Mouse (Mus musculus) heart, embryonic 13.5 days (tissue): ENCODE measurements around the gene Tub. TPM values are rescaled to one million over a fixed set of nuclear protein-coding genes. Genes with fewer than 3 reads are reported as not detected.
A peak's percentile ranks its signal among the peaks of the same experiment; 100 is the strongest.

ENCODE experiments used
- ATAC-seq: fragments of 200-750 bp; cut with Nextera tagmentation; 2 replicates; pipeline ENCODE4 v1.8.0; 2017; ENCODE audit warnings: moderate TSS enrichment; ENCODE audit not compliant: insufficient number of reproducible peaks, low FRiP score, low TSS enrichment; ENCODE audit errors: extremely low read depth
- H3K27ac ChIP-seq: fragments of 300-500 bp; sonication (generic); replicated peaks from 2 replicates; pipeline ENCODE4 v1.5.1; 2015; ENCODE audit warnings: moderate library complexity, mild to moderate bottlenecking, inconsistent platforms
- H3K27me3 ChIP-seq: fragments of 300-500 bp; sonication (generic); replicated peaks from 2 replicates; pipeline ENCODE4 v1.6.1; 2015; ENCODE audit warnings: mild to moderate bottlenecking, inconsistent platforms
- H3K36me3 ChIP-seq: fragments of 300-500 bp; sonication (generic); 2 replicates; pipeline ENCODE4 v1.6.1; 2015; ENCODE audit warnings: mild to moderate bottlenecking, inconsistent platforms
- H3K4me1 ChIP-seq: fragments of 300-500 bp; sonication (generic); 2 replicates; pipeline ENCODE4 v1.6.1; 2015; ENCODE audit warnings: inconsistent platforms
- H3K4me2 ChIP-seq: fragments of 300-500 bp; sonication (generic); 2 replicates; pipeline ENCODE4 v1.6.1; 2015; ENCODE audit warnings: inconsistent platforms, mild to moderate bottlenecking, moderate library complexity
- H3K4me3 ChIP-seq: fragments of 300-500 bp; sonication (generic); 2 replicates; pipeline ENCODE4 v1.5.1; 2015; ENCODE audit warnings: moderate library complexity, mild to moderate bottlenecking, inconsistent platforms
- H3K9ac ChIP-seq: fragments of 300-500 bp; sonication (generic); 2 replicates; pipeline ENCODE4 v1.6.1; 2015; ENCODE audit warnings: inconsistent platforms, mild to moderate bottlenecking, moderate library complexity
- H3K9me3 ChIP-seq: fragments of 300-500 bp; sonication (generic); 2 replicates; pipeline ENCODE4 v1.6.1; 2016; ENCODE audit warnings: inconsistent platforms
- whole genome bisulfite sequencing: fragments of 180-500 bp; shearing (Covaris S2); methylation state at CpG from one replicate; pipeline ENCODE4 v1.1.7; 2015; ENCODE audit warnings: mixed read lengths; 5-methylcytosine and 5-hydroxymethylcytosine counted together
- polyA plus RNA-seq: library from polyadenylated mRNA; unstranded; fragments of >200 nt; fragmentation: Nextera tagmentation; extraction: Ambion mirVana; gene quantifications from 2 replicates; pipeline ENCODE4 v1.2.1, GENCODE M21; 2015

Tub gene
- 0.62 and 0.78 TPM in 2 replicates for polyA plus RNA-seq

- WGBS, result 2% methylated on average over 39 of the region's 44 CpGs
- Histone ChIP-seq H3K36me3 (peaks cover 10% of the 10 kb centered on the region), H3K4me1 (peaks cover 13% of the 10 kb centered on the region), H3K27ac (no peak within 1 kb of the TSS), H3K4me3 (peak within 1 kb of the TSS; percentile 55), H3K9ac (peak within 1 kb of the TSS; percentile 63), H3K4me2 (peak within 1 kb of the TSS; percentile 78), H3K9me3 (no peaks in the 10 kb centered on the region), H3K27me3 (peaks cover 65% of the 10 kb centered on the region)
- ATAC-seq, result no peak
Observed at GRCm38 (mm10) chr7:108950312-108950761, at the start of gene Tub. Gene Tub (plus strand): TSS chr7:108950338.

- Histone ChIP-seq H3K4me2 (no peak overlapping the region), H3K9me3 (no peaks in the 10 kb centered on the region), H3K9ac (no peak overlapping the region), H3K4me1 (no peaks in the 10 kb centered on the region), H3K4me3 (no peak overlapping the region), H3K27me3 (no peaks in the 10 kb centered on the region), H3K27ac (no peak overlapping the region), H3K36me3 (no peaks in the 10 kb centered on the region)
- no peak for ATAC-seq
- WGBS, result 64% methylated on average over 2 of the region's 2 CpGs
Observed at GRCm38 (mm10) chr7:108903969-108904368, 46.2 kb upstream of the Tub start.

- no peak overlapping the region for H3K4me2 ChIP-seq
- H3K4me1 ChIP-seq, result peaks cover 7% of the 10 kb centered on the region; the same call in 1 of the 2 replicates
- H3K4me3 ChIP-seq, result no peak overlapping the region
- no peak for ATAC-seq
- no peak overlapping the region for H3K9ac ChIP-seq
- H3K27me3 ChIP-seq, result no peaks in the 10 kb centered on the region
- H3K9me3 ChIP-seq, result no peaks in the 10 kb centered on the region
- 60% methylated on average over 4 of the region's 4 CpGs for WGBS
- no peak overlapping the region for H3K27ac ChIP-seq
- peaks cover 9% of the 10 kb centered on the region; the same call in 1 of the 2 replicates for H3K36me3 ChIP-seq
Observed at GRCm38 (mm10) chr7:108927043-108927442, 23.1 kb upstream of the Tub start.

- Histone ChIP-seq H3K9ac (no peak overlapping the region; the same call in 1 of the 2 replicates), H3K4me1 (peaks cover 7% of the 10 kb centered on the region; the same call in 1 of the 2 replicates), H3K4me2 (peak overlapping the region; percentile 60), H3K27ac (no peak overlapping the region), H3K27me3 (no peaks in the 10 kb centered on the region), H3K4me3 (peak overlapping the region; percentile 44; the same call in 1 of the 2 replicates), H3K9me3 (no peaks in the 10 kb centered on the region), H3K36me3 (peaks cover 9% of the 10 kb centered on the region; the same call in 1 of the 2 replicates)
- 61% methylated on average over 11 of the region's 11 CpGs for WGBS
- no peak for ATAC-seq
Observed at GRCm38 (mm10) chr7:108928280-108929188, 21.6 kb upstream of the Tub start.

GRCm38 (mm10) chr7:108929726-108930393 lies 20.3 kb upstream of the Tub start, which contains the start of gene Nlrp10:
Gene Nlrp10 (minus strand): TSS chr7:108930178.
- H3K4me3 ChIP-seq, result peak within 1 kb of the TSS; percentile 44
- peak within 1 kb of the TSS; percentile 71 for H3K9ac ChIP-seq
- H3K4me2 ChIP-seq, result peak within 1 kb of the TSS; percentile 60
- peaks cover 8% of the 10 kb centered on the region; the same call in 1 of the 2 replicates for H3K36me3 ChIP-seq
- H3K27me3 ChIP-seq, result no peaks in the 10 kb centered on the region
- 39% methylated on average over 6 of the region's 6 CpGs for whole genome bisulfite sequencing
- peak within 1 kb of the TSS; percentile 79 for H3K27ac ChIP-seq
- ATAC-seq, result no peak
- H3K4me1 ChIP-seq, result peaks cover 8% of the 10 kb centered on the region
- H3K9me3 ChIP-seq, result no peaks in the 10 kb centered on the region

GRCm38 (mm10) chr7:108933794-108934731 lies 16.1 kb upstream of the Tub start, which contains the start of gene Eif3f:
Gene Eif3f (plus strand): TSS chr7:108934417.
- peak within 1 kb of the TSS; percentile 97 for H3K4me3 ChIP-seq
- peak within 1 kb of the TSS; percentile 93 for H3K4me2 ChIP-seq
- peak within 1 kb of the TSS; percentile 98 for H3K9ac ChIP-seq
- WGBS, result 2% methylated on average over 50 of the region's 50 CpGs
- H3K4me1 ChIP-seq, result peaks cover 19% of the 10 kb centered on the region
- peaks cover 30% of the 10 kb centered on the region for H3K36me3 ChIP-seq
- H3K27ac ChIP-seq, result peak within 1 kb of the TSS; percentile 80
- H3K27me3 ChIP-seq, result no peaks in the 10 kb centered on the region
- H3K9me3 ChIP-seq, result no peaks in the 10 kb centered on the region
- peak; percentile 92 for ATAC-seq

- Histone ChIP-seq H3K36me3 (peaks cover 38% of the 10 kb centered on the region), H3K4me2 (peak overlapping the region; percentile 93), H3K27me3 (no peaks in the 10 kb centered on the region), H3K9ac (peak overlapping the region; percentile 98), H3K27ac (peak overlapping the region; percentile 80), H3K9me3 (no peaks in the 10 kb centered on the region), H3K4me1 (peaks cover 19% of the 10 kb centered on the region), H3K4me3 (peak overlapping the region; percentile 97)
- ATAC-seq, result no peak
- 6% methylated on average over 8 of the region's 8 CpGs for WGBS
Observed at GRCm38 (mm10) chr7:108934836-108935235, 15.3 kb upstream of the Tub start.

- Histone ChIP-seq H3K27me3 (no peaks in the 10 kb centered on the region), H3K27ac (no peak overlapping the region), H3K4me2 (peak overlapping the region; percentile 93), H3K36me3 (peaks cover 43% of the 10 kb centered on the region), H3K9ac (peak overlapping the region; percentile 98), H3K4me1 (peaks cover 19% of the 10 kb centered on the region), H3K9me3 (no peaks in the 10 kb centered on the region), H3K4me3 (peak overlapping the region; percentile 97)
- no peak for ATAC-seq
- 76% methylated on average over 7 of the region's 7 CpGs for WGBS
Observed at GRCm38 (mm10) chr7:108935411-108935810, 14.7 kb upstream of the Tub start.

- Histone ChIP-seq H3K4me3 (no peak overlapping the region), H3K27me3 (no peaks in the 10 kb centered on the region), H3K9me3 (no peaks in the 10 kb centered on the region), H3K4me1 (peaks cover 19% of the 10 kb centered on the region), H3K36me3 (peaks cover 55% of the 10 kb centered on the region), H3K9ac (no peak overlapping the region), H3K27ac (no peak overlapping the region), H3K4me2 (no peak overlapping the region)
- WGBS, result 92% methylated on average over 4 of the region's 4 CpGs
- ATAC-seq, result no peak
Observed at GRCm38 (mm10) chr7:108936591-108936990, 13.5 kb upstream of the Tub start.

- no peak overlapping the region for H3K9ac ChIP-seq
- no peaks in the 10 kb centered on the region for H3K9me3 ChIP-seq
Observed at GRCm38 (mm10) chr7:108941466-108941865, 8.7 kb upstream of the Tub start.

More at GRCm38 (mm10) chr7:108941466-108941865, 8.7 kb upstream of the Tub start:
- ATAC-seq, result no peak
- no peaks in the 10 kb centered on the region for H3K27me3 ChIP-seq
- WGBS, result 86% methylated on average over 9 of the region's 9 CpGs
- H3K27ac ChIP-seq, result no peak overlapping the region
- peaks cover 92% of the 10 kb centered on the region for H3K36me3 ChIP-seq
- H3K4me1 ChIP-seq, result peaks cover 1% of the 10 kb centered on the region; the same call in 1 of the 2 replicates
- H3K4me3 ChIP-seq, result no peak overlapping the region
- no peak overlapping the region for H3K4me2 ChIP-seq
